Mouse (Mus musculus) neural tube, embryonic 15.5 days (tissue): ENCODE results near the gene Msi2. TPM values are rescaled to one million over a fixed set of nuclear protein-coding genes. Genes with fewer than 3 reads are reported as not detected.

ENCODE experiments used
- ATAC-seq: fragments of 200-750 bp; cut with Nextera tagmentation; 2 replicates; pipeline ENCODE4 v1.8.0; 2017; ENCODE audit warnings: mild to moderate bottlenecking, moderate TSS enrichment, moderate library complexity; ENCODE audit not compliant: low FRiP score
- H3K27ac ChIP-seq: fragments of 300-500 bp; sonication (generic); replicated peaks from 2 replicates; pipeline ENCODE4 v1.5.1; 2015; ENCODE audit warnings: mild to moderate bottlenecking, inconsistent platforms
- H3K27me3 ChIP-seq: fragments of 300-500 bp; sonication (generic); replicated peaks from 2 replicates; pipeline ENCODE4 v1.6.1; 2015; ENCODE audit warnings: inconsistent platforms
- H3K36me3 ChIP-seq: fragments of 300-500 bp; sonication (generic); 2 replicates; pipeline ENCODE4 v1.6.1; 2015; ENCODE audit warnings: inconsistent platforms
- H3K4me1 ChIP-seq: fragments of 300-500 bp; sonication (generic); 2 replicates; pipeline ENCODE4 v1.6.1; 2015; ENCODE audit warnings: inconsistent platforms
- H3K4me2 ChIP-seq: fragments of 300-500 bp; sonication (generic); 2 replicates; pipeline ENCODE4 v1.6.1; 2015; ENCODE audit warnings: inconsistent platforms, mild to moderate bottlenecking, moderate library complexity
- H3K4me3 ChIP-seq: fragments of 300-500 bp; sonication (generic); replicated peaks from 2 replicates; pipeline ENCODE4 v1.5.1; 2015; ENCODE audit warnings: mild to moderate bottlenecking, inconsistent platforms
- H3K9ac ChIP-seq: fragments of 300-500 bp; sonication (generic); replicated peaks from 2 replicates; pipeline ENCODE4 v1.6.1; 2015; ENCODE audit warnings: mild to moderate bottlenecking, inconsistent platforms
- H3K9me3 ChIP-seq: fragments of 300-500 bp; sonication (generic); replicated peaks from 2 replicates; pipeline ENCODE4 v1.6.1; 2016; ENCODE audit warnings: inconsistent platforms
- WGBS: fragments of 180-500 bp; shearing (Covaris S2); methylation state at CpG from one replicate; pipeline ENCODE4 v1.1.7; 2015; ENCODE audit warnings: mixed read lengths; 5-methylcytosine and 5-hydroxymethylcytosine counted together
- polyA plus RNA-seq: library from polyadenylated mRNA; unstranded; fragments of >200 nt; fragmentation: Nextera tagmentation; extraction: Ambion mirVana; gene quantifications from 2 replicates; pipeline ENCODE4 v1.2.1, GENCODE M21; 2015

The Msi2 gene
- polyA plus RNA-seq, 1 experiment from 2014 or later: 20.7 TPM

DNA sequence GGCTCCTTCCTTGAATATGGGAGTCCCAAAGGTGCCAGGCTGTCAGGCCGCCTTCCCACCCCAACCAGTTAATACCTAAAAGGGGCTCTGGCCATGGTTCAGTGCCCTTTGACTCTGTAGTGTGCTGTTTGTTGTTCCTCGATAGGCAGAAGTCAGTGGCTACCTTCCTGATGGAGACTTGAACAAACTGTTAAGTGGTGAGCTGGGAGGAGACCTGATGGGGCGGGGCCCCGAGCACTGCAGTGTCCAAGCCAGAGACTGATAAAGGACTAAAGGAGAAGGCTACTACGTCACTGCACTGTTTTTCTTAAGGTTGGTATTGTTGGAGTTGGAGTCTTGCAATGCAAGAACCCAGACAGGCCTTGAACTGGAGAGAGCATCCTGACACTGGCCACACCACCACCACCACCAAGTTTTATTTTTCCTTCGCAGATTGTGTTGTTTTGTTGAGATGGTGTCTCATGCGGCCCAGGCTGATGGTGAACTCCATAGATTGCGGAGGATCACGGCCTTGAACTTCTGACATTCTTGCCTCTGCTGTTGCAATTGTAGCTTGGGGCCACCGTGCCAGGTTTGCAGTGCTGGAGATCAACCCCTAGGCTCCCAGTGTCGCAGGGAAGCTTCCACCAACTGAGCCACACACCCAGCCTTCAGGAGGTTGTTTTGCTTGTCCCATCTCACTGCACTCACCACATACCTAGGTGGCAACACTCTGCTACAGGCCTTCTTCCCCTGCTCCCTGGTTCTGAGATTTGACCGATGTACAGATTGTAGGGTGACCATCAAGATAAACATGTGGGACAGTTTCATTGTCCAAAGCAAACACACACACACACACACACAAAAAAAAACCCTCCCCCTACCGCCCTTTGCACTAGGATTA, 2.2 kb upstream of the Msi2 start:
- no peaks in the 10 kb centered on the region for H3K27me3 ChIP-seq
- H3K4me1 ChIP-seq: peaks cover 26% of the 10 kb centered on the region
- no peak overlapping the region for H3K4me3 ChIP-seq
- 74% methylated on average over 13 of the region's 13 CpGs for WGBS
- no peak for ATAC-seq
- no peaks in the 10 kb centered on the region for H3K9me3 ChIP-seq
- peak overlapping the region; percentile 13; the same call in 1 of the 2 replicates for H3K4me2 ChIP-seq
- no peak overlapping the region for H3K27ac ChIP-seq
- H3K9ac ChIP-seq: no peak overlapping the region
- H3K36me3 ChIP-seq: no peaks in the 10 kb centered on the region

DNA sequence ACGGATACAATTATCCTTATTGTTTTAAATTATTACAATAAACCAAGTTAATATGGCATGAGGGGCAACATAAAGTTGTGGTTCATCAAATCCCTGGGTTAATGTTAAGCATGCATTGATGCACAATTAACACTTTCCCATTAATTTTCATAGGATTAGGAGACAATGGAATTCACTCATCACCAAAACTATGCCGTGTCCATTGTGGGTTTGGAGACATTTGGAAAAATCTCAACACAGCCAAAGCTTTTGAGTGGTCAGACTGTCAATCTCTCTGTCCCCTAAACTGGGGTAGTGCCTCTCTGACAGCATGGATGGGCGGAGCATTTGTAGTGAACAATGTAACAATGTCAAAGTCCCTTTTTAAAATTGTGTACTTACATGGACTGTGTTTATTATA, 1.3 kb upstream of the Msi2 start:
- H3K27ac ChIP-seq: peak overlapping the region; percentile 88; the same call in 1 of the 2 replicates
- H3K4me1 ChIP-seq: peaks cover 35% of the 10 kb centered on the region
- no peaks in the 10 kb centered on the region for H3K27me3 ChIP-seq
- H3K4me2 ChIP-seq: peak overlapping the region; percentile 93
- H3K4me3 ChIP-seq: peak overlapping the region; percentile 89
- ATAC-seq: no peak
- no peaks in the 10 kb centered on the region for H3K36me3 ChIP-seq
- 41% methylated on average over 3 of the region's 3 CpGs for whole genome bisulfite sequencing
- no peaks in the 10 kb centered on the region for H3K9me3 ChIP-seq
- H3K9ac ChIP-seq: peak overlapping the region; percentile 73; the same call in 1 of the 2 replicates

DNA sequence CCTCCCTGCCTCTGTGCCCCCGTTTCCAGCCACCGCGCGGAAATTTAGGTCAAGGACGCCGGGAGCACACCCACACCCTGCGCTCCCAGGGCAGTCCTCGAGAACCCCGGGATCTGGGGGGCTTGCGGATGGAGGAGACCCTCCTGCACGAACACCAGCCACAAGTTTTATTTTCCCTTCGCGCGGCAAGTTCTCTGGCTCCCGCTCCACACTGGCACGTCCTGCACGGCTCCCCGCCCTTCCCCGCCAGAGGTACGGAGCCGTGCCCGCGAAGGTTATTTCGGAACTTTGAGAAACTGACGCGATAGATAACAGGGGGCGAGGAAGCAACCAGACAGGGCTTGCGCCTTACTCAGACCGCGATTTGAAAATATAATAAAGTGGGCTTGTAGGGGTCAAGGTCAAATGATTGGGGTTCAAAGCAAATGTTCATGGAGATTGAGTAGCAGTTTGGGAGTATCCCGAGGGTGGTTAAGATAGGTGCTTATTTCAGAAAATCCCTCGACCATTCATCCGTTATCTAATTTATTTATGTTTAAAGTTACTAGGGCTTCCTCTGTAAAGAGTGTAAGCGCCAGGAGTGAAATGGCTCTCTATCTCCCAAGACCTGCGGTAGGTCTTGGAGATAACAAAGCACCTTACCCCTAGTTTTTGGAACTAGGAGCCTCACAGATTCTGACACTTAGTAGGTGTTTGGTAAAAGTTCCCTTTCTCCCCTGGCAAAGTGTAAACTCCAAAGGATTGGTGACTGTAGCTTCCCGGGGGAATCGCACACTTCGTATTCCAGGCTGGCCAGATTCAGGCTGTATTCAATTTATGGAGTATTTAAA, 668 bp upstream of the Msi2 start:
- H3K4me2 ChIP-seq: peak overlapping the region; percentile 93
- no peaks in the 10 kb centered on the region for H3K9me3 ChIP-seq
- H3K36me3 ChIP-seq: no peaks in the 10 kb centered on the region
- 3% methylated on average over 38 of the region's 38 CpGs for WGBS
- peaks cover 40% of the 10 kb centered on the region for H3K4me1 ChIP-seq
- peak overlapping the region; percentile 89 for H3K4me3 ChIP-seq
- ATAC-seq: peak; percentile 53
- H3K9ac ChIP-seq: peak overlapping the region; percentile 73
- no peaks in the 10 kb centered on the region for H3K27me3 ChIP-seq
- H3K27ac ChIP-seq: peak overlapping the region; percentile 88

DNA sequence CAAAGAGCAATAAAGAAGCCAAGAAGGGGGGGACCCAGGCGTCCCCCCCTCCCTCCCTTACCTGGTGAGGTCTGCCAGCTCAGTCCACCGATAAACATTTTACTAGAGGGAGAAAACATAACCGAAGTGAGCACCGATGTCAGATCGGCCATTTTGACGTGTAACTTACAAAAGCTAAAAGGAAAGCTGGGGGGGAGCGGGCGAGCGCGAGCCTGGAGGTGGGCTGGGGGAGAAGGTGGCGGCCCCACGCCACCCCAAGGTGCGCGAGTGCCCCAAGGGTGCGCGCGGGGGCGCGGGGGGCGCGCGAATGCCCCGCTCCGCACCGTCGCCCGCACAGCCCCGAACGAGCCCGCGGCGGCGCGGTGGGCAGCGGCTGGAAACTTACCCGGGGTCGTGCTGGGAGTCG, 666 bp downstream of the Msi2 start:
- Histone ChIP-seq H3K4me2 (peak overlapping the region; percentile 93), H3K27me3 (no peaks in the 10 kb centered on the region), H3K36me3 (no peaks in the 10 kb centered on the region), H3K4me1 (peaks cover 48% of the 10 kb centered on the region), H3K9ac (peak overlapping the region; percentile 93), H3K9me3 (no peaks in the 10 kb centered on the region), H3K4me3 (peak overlapping the region; percentile 89), H3K27ac (peak overlapping the region; percentile 87)
- peak; percentile 51 for ATAC-seq
- WGBS: under 1% methylated on average over 24 of the region's 38 CpGs

DNA sequence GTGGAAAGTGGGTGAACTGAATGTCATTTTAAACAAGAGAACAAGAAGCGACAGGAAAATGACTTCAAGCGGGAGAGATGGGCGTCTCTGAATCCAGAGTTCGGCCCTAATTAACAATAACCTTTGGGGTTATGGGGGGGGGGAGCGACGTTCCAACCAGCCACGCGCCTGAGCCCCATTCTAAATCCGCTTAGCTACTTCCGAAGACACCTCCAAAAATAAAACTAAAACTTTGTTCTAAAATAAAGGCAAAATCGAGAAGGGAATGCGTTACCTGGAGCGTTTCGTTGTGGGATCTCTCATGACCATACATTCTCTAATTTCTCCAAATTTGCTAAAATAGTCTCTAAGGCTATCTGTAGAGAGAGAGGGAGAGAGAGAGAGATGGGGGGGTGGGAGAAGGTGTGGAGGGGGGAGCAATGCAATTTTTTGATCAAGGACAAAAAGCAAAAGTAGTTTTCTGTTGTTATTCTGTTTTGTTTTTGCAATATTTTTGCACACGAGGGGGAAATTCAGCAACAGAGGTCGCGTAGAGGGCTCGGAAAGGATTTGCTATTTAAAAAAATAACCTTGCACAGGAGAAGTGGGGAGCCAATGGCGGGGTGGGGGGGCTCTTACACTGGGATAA, 1.2 kb downstream of the Msi2 start:
- Histone ChIP-seq H3K9me3 (no peaks in the 10 kb centered on the region), H3K36me3 (peaks cover 4% of the 10 kb centered on the region), H3K9ac (peak overlapping the region; percentile 93), H3K4me3 (peak overlapping the region; percentile 89), H3K4me2 (peak overlapping the region; percentile 93), H3K27me3 (no peaks in the 10 kb centered on the region), H3K27ac (peak overlapping the region; percentile 87), H3K4me1 (peaks cover 48% of the 10 kb centered on the region)
- WGBS: under 1% methylated on average over 19 of the region's 19 CpGs
- ATAC-seq: no peak

DNA sequence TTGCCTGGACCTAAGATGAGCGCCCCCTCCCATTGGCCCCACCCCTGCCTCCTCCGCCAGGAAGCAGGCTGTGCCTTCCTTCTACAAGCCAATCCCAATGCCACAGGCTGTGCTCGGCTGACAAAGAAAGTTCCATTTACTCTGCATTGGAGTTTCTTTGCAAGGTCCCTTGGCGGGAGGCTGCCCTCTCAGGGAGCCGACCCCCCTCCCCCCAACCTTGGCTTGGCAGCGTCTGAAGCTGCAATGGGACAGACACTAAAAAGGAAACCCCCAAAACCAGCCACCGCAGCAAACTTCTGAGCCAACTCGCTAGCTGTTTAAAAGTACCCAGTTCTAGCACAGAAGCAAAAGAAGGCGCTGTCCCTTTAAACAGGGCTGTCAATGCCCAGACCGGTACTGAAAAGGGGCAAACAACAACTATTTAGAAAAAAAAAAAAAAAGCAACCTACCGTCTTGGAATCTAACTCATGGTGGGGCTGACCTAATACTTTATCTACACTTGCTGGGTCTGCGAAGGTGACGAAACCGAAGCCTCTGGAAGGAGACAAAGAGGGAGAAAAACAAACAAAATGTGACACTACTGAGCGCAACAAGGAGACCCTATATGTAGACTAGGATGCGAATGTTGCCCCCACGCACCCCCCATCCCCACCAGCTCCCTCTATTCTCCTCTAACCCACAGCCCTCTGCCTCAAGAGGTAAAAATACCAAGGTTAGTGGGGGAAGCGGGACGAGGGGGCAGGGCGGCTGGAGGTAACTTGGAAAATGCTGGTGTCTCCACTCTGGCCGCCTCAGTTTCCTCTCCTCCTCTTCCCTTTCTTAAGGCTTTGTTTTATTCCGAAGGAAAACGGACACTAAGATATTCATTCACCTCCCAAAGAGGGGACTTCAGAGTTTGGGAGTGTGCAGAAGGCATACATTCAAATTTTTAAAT, 2.0 kb downstream of the Msi2 start:
- Histone ChIP-seq H3K36me3 (peaks cover 6% of the 10 kb centered on the region), H3K9ac (peak overlapping the region; percentile 93), H3K4me3 (peak overlapping the region; percentile 89), H3K27me3 (no peaks in the 10 kb centered on the region), H3K4me2 (peak overlapping the region; percentile 93), H3K9me3 (no peaks in the 10 kb centered on the region), H3K27ac (peak overlapping the region; percentile 87), H3K4me1 (peaks cover 48% of the 10 kb centered on the region)
- no peak for ATAC-seq
- under 1% methylated on average over 23 of the region's 23 CpGs for WGBS

DNA sequence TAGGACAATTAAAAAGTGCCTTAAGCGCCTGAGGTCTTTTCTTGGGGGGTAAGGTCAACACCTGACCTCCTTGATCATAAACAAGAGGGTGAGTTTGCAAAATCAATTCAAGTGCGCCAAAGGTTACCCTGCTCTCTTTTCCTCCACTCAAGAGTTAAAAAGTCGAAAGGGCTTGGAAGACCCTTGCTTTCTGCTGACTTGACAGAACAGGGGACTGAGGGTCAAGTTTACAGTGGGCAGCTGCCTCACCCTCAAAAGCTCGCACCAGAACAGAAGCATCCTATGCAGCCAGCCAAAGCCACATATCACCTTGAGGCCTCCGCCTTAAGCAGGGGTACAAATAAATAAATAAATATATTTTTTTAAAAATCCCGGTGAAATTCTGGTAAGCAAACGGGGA, 3.0 kb downstream of the Msi2 start:
- 17% methylated on average over 7 of the region's 7 CpGs for WGBS
- Histone ChIP-seq H3K4me3 (peak overlapping the region; percentile 89), H3K9ac (0 out of 2 replicates have a peak overlapping the region, but pooled peaks have one; percentile 30), H3K27ac (peak overlapping the region; percentile 4), H3K9me3 (no peaks in the 10 kb centered on the region), H3K4me2 (peak overlapping the region; percentile 93), H3K36me3 (peaks cover 9% of the 10 kb centered on the region), H3K27me3 (no peaks in the 10 kb centered on the region), H3K4me1 (peaks cover 51% of the 10 kb centered on the region)
- ATAC-seq: no peak

DNA sequence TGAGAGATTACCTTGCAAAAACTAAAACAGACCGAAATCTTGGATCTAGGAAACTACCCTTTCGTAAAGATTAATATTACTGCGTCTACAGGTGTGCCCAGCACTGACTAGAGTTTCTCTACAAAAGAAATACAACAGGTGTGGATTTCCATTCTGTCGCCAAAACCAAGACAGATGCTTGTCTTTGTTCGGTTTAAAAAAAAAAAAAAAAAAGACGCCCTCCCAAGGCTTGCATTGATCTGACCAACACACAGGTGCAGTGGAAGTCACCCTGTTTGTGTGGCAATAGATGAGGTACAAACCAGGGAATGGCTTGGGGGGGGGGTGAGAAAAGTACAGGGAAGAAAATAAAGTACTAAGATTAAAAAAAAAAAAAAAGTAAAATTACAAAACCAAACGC, 4.2 kb downstream of the Msi2 start:
- H3K27me3 ChIP-seq: no peaks in the 10 kb centered on the region
- H3K4me2 ChIP-seq: peak overlapping the region; percentile 93
- 53% methylated on average over 7 of the region's 7 CpGs for WGBS
- H3K4me3 ChIP-seq: peak overlapping the region; percentile 11; the same call in 1 of the 2 replicates
- H3K9me3 ChIP-seq: no peaks in the 10 kb centered on the region
- peaks cover 57% of the 10 kb centered on the region for H3K4me1 ChIP-seq
- ATAC-seq: no peak
- H3K9ac ChIP-seq: no peak overlapping the region; the same call in 1 of the 2 replicates
- H3K36me3 ChIP-seq: peaks cover 9% of the 10 kb centered on the region
- H3K27ac ChIP-seq: no peak overlapping the region

DNA sequence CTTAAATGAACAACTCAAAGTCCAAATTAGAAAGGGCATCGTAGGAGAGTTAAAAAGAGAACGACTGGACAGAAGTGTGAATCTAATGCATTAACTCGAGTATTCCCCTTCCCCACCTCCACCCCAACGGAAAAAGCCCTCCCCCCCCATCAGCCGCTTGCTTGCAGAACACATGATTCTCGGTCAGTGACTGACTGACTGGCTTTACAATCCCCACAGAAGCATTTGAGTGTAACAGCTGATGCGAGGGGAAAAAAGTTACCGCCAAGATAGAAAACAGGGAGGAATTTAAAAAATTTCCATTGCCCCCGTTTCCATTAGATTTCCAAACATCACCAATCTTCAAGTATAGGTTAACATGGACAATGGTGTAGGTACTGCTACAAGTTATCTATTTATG, 4.8 kb downstream of the Msi2 start:
- Histone ChIP-seq H3K27ac (no peak overlapping the region), H3K27me3 (no peaks in the 10 kb centered on the region), H3K36me3 (peaks cover 9% of the 10 kb centered on the region), H3K4me1 (peaks cover 51% of the 10 kb centered on the region), H3K4me3 (peak overlapping the region; percentile 11), H3K9ac (no peak overlapping the region; the same call in 1 of the 2 replicates), H3K9me3 (no peaks in the 10 kb centered on the region), H3K4me2 (peak overlapping the region; percentile 93)
- 28% methylated on average over 9 of the region's 9 CpGs for WGBS
- no peak for ATAC-seq

DNA sequence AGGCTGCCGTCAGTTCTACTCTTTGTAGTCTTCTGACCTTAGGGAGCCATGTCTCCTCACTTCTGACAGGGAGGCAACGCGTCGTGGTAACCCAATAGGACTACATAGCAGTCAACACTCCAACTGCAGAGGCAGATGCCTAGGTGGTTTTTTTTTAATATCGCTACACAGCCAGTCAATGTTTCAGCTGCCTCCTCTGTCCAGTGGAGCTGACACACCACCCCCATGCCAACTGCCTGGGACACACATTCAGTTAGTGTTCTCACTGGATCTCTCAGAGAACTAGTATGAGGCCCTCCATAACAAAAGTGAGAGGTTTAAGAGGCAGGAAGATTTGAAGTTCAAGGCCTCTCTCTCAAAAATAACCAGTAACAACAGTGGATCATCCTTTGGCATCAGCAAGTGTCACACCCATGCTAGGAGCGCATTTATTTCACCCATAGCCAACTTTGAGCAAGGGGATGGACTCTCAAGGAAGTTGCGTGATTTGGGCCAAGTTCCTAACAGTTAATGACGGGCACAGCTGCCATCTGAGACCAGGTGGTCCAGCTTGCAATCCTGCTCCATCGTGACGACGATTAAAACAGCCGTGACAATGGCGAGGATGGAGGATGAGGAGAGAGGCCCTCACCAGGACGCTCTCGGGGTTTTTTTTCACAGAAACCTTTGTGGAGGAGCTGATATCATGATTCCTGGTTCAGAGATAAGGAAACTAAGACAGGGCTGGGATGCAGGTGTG, 8.3 kb downstream of the Msi2 start:
- Histone ChIP-seq H3K4me3 (no peak overlapping the region), H3K27ac (no peak overlapping the region), H3K4me2 (no peak overlapping the region), H3K9me3 (no peaks in the 10 kb centered on the region), H3K27me3 (no peaks in the 10 kb centered on the region), H3K9ac (no peak overlapping the region), H3K4me1 (peaks cover 46% of the 10 kb centered on the region), H3K36me3 (peaks cover 19% of the 10 kb centered on the region)
- 58% methylated on average over 15 of the region's 15 CpGs for WGBS
- ATAC-seq: no peak
